Mouse (Mus musculus) kidney, embryonic 16.5 days (tissue): Measurements from ENCODE around the gene Sema3g. TPM values are rescaled to one million over a fixed set of nuclear protein-coding genes. Genes with fewer than 3 reads are reported as not detected.

Source experiments
- ATAC-seq: fragments of 200-750 bp; cut with Nextera tagmentation; 2 replicates; pipeline ENCODE4 v1.8.0; 2017; ENCODE audit warnings: moderate TSS enrichment; ENCODE audit not compliant: low FRiP score, low TSS enrichment
- H3K27ac ChIP-seq: fragments of 300-500 bp; sonication (generic); 2 replicates; pipeline ENCODE4 v1.5.1; 2014; ENCODE audit warnings: low read length
- H3K27me3 ChIP-seq: fragments of 300-500 bp; sonication (generic); 2 replicates; pipeline ENCODE4 v1.6.1; 2014; ENCODE audit warnings: low read length, control low read depth, mixed read lengths; ENCODE audit not compliant: insufficient read depth
- H3K36me3 ChIP-seq: fragments of 300-500 bp; sonication (generic); 2 replicates; pipeline ENCODE4 v1.6.1; 2014; ENCODE audit warnings: low read length, control low read depth, mixed read lengths; ENCODE audit not compliant: insufficient read depth
- H3K4me1 ChIP-seq: fragments of 300-500 bp; sonication (generic); 2 replicates; pipeline ENCODE4 v1.6.1; 2014; ENCODE audit warnings: low read length, control low read depth, mixed read lengths; ENCODE audit not compliant: insufficient read depth
- H3K4me2 ChIP-seq: fragments of 300-500 bp; sonication (generic); replicated peaks from 2 replicates; pipeline ENCODE4 v1.6.1; 2014; ENCODE audit warnings: low read depth, low read length
- H3K4me3 ChIP-seq: fragments of 300-500 bp; sonication (generic); 2 replicates; pipeline ENCODE4 v1.5.1; 2014; ENCODE audit warnings: mild to moderate bottlenecking, low read length
- H3K9ac ChIP-seq: fragments of 300-500 bp; sonication (generic); replicated peaks from 2 replicates; pipeline ENCODE4 v1.6.1; 2014; ENCODE audit warnings: low read length
- H3K9me3 ChIP-seq: fragments of 300-500 bp; sonication (generic); 2 replicates; pipeline ENCODE4 v1.6.1; 2016; ENCODE audit warnings: low read length, control low read depth
- WGBS: fragments of 180-500 bp; shearing (Covaris S2); extraction: QIAGEN DNeasy Blood & Tissue Kit; methylation state at CpG from one replicate; pipeline ENCODE4 v1.1.7; 2014; 5-methylcytosine and 5-hydroxymethylcytosine counted together
- polyA plus RNA-seq: library from polyadenylated mRNA; unstranded; fragments of >200 nt; fragmentation: Nextera tagmentation; extraction: Ambion mirVana; gene quantifications from 2 replicates; pipeline ENCODE4 v1.2.1, GENCODE M21; 2015

Sema3g gene
- polyA plus RNA-seq, 1 experiment from 2014 or later = 5.4 TPM

- H3K27ac ChIP-seq = no peak overlapping the region
- no peak overlapping the region for H3K4me2 ChIP-seq
- no peaks in the 10 kb centered on the region for H3K27me3 ChIP-seq
- H3K9me3 ChIP-seq = no peaks in the 10 kb centered on the region
- no peak for ATAC-seq
- H3K9ac ChIP-seq = no peak overlapping the region
- H3K36me3 ChIP-seq = no peaks in the 10 kb centered on the region
- no peak overlapping the region for H3K4me3 ChIP-seq
- 82% methylated on average over 7 of the region's 7 CpGs for WGBS
- peaks cover 6% of the 10 kb centered on the region; the same call in 1 of the 2 replicates for H3K4me1 ChIP-seq
Measured at GRCm38 (mm10) chr14:31237101-31237882, 19.6 kb downstream of the Sema3g start.

- Histone ChIP-seq H3K4me2 (no peak overlapping the region), H3K27ac (no peak overlapping the region), H3K9me3 (no peaks in the 10 kb centered on the region), H3K4me1 (no peaks in the 10 kb centered on the region), H3K9ac (no peak overlapping the region), H3K4me3 (no peak overlapping the region), H3K27me3 (no peaks in the 10 kb centered on the region), H3K36me3 (no peaks in the 10 kb centered on the region)
- WGBS = 49% methylated on average over 3 of the region's 3 CpGs
- ATAC-seq = no peak
Measured at GRCm38 (mm10) chr14:31240528-31240927, 22.9 kb downstream of the Sema3g start.

GRCm38 (mm10) chr14:31244777-31245176 is 27.1 kb downstream of the Sema3g start:
- WGBS = 73% methylated on average over 1 of the region's 1 CpGs
- H3K27ac ChIP-seq = no peak overlapping the region
- no peak overlapping the region for H3K4me3 ChIP-seq
- no peak for ATAC-seq
- H3K4me2 ChIP-seq = no peak overlapping the region
- H3K36me3 ChIP-seq = no peaks in the 10 kb centered on the region
- no peaks in the 10 kb centered on the region for H3K9me3 ChIP-seq
- no peaks in the 10 kb centered on the region for H3K27me3 ChIP-seq
- H3K4me1 ChIP-seq = no peaks in the 10 kb centered on the region
- H3K9ac ChIP-seq = no peak overlapping the region

- Histone ChIP-seq H3K9ac (no peak overlapping the region), H3K36me3 (no peaks in the 10 kb centered on the region), H3K9me3 (no peaks in the 10 kb centered on the region), H3K4me2 (no peak overlapping the region), H3K4me1 (0 out of 2 replicates have a peak, but pooled peaks cover 5% of the 10 kb centered on the region), H3K27me3 (no peaks in the 10 kb centered on the region), H3K4me3 (no peak overlapping the region), H3K27ac (no peak overlapping the region)
- ATAC-seq = no peak
- WGBS = 77% methylated on average over 1 of the region's 1 CpGs
Measured at GRCm38 (mm10) chr14:31245946-31246345, 28.3 kb downstream of the Sema3g start.

DNA sequence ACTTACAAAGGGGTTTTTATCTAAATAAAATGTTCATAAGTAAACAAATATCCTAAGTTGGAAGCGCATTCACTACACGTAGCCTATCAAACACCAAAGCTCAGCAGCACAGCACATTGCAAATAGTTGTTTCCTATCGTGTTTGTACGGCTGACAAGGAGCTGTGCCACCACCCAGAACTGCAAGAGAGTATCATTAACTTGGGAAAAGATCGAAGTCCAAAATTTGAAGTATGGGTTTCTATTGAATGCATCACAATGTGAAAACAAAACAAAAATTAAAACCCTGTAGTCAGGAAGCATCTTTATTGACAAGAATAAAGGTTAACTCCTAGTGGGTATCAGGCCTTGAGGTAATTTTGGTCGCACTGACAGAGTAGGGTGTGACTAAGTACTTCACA is 30.7 kb downstream of the Sema3g start:
- H3K9me3 ChIP-seq = no peaks in the 10 kb centered on the region
- WGBS = 91% methylated on average over 6 of the region's 6 CpGs
- no peak overlapping the region for H3K4me3 ChIP-seq
- peaks cover 15% of the 10 kb centered on the region for H3K4me1 ChIP-seq
- no peak overlapping the region for H3K27ac ChIP-seq
- no peak overlapping the region for H3K4me2 ChIP-seq
- peaks cover 4% of the 10 kb centered on the region for H3K36me3 ChIP-seq
- no peak overlapping the region for H3K9ac ChIP-seq
- no peaks in the 10 kb centered on the region for H3K27me3 ChIP-seq
- no peak for ATAC-seq

DNA sequence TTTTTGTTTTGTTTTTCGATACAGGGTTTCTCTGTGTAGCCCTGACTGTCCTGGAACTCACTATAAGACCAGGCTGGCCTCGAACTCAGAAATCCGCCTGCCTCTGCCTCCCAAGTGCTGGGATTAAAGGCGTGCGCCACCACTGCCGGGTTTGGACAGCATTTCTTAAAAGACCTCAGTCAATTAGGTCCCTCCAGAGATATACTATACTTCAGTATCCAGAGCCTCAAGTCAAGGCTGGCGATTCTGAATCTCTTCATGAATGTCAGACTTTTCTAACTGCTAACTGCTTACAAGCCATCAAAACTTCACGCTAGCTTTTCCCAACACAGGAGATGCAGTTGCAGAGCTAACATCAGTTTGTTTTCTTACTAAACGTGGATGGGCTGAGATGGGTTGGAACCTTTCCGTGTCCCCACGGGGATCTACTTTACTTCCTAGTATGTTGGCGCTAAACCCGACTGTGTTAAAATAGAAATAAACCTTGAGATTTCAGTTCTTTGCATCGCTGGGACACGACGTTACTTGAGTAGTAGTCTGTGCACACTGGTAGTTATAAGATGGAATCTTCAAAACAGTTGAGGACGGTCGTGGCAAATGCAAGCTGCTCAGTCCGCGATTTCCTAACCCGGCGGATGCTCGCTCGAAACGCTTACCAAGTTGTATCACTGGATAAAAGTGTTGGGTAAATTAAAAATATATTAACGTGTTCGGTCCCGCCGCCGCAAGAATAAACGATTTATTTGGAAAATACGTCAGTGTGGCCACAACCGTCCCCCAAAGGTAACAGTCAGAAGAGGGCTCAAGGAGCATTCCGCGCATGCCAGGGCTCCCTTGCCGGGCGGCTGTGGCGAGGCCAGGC is 32.8 kb downstream of the Sema3g start:
- ATAC-seq = peak; percentile 92; the same call in 1 of the 2 replicates
- Histone ChIP-seq H3K27ac (peak overlapping the region; percentile 96), H3K4me2 (peak overlapping the region; percentile 70), H3K4me1 (peaks cover 15% of the 10 kb centered on the region), H3K9me3 (no peaks in the 10 kb centered on the region), H3K36me3 (peaks cover 23% of the 10 kb centered on the region), H3K9ac (peak overlapping the region; percentile 98), H3K4me3 (peak overlapping the region; percentile 97), H3K27me3 (no peaks in the 10 kb centered on the region)
- WGBS = 17% methylated on average over 38 of the region's 38 CpGs

- Histone ChIP-seq H3K27ac (peak within 1 kb of the TSS; percentile 96), H3K9ac (peak within 1 kb of the TSS; percentile 98), H3K4me1 (peaks cover 15% of the 10 kb centered on the region), H3K4me2 (peak within 1 kb of the TSS; percentile 86), H3K27me3 (no peaks in the 10 kb centered on the region), H3K36me3 (peaks cover 30% of the 10 kb centered on the region), H3K4me3 (peak within 1 kb of the TSS; percentile 97), H3K9me3 (no peaks in the 10 kb centered on the region)
- peak; percentile 91 for ATAC-seq
- WGBS = 0% methylated on average over 65 of the region's 75 CpGs
Measured at GRCm38 (mm10) chr14:31251084-31251604, 33.5 kb downstream of the Sema3g start, which contains the start of the genes Phf7 and Bap1. TSS of gene Phf7 (minus strand) at chr14:31251317. TSS of gene Bap1 (plus strand) at chr14:31251450.

- peaks cover 35% of the 10 kb centered on the region for H3K36me3 ChIP-seq
- H3K4me2 ChIP-seq = peak overlapping the region; percentile 86
- H3K27me3 ChIP-seq = no peaks in the 10 kb centered on the region
- no peaks in the 10 kb centered on the region for H3K9me3 ChIP-seq
- ATAC-seq = peak; percentile 62
- peak overlapping the region; percentile 97 for H3K4me3 ChIP-seq
- peaks cover 15% of the 10 kb centered on the region for H3K4me1 ChIP-seq
- 3% methylated on average over 17 of the region's 18 CpGs for WGBS
- H3K9ac ChIP-seq = peak overlapping the region; percentile 98
- peak overlapping the region; percentile 57 for H3K27ac ChIP-seq
Measured at GRCm38 (mm10) chr14:31251626-31252025, 34.0 kb downstream of the Sema3g start.

DNA sequence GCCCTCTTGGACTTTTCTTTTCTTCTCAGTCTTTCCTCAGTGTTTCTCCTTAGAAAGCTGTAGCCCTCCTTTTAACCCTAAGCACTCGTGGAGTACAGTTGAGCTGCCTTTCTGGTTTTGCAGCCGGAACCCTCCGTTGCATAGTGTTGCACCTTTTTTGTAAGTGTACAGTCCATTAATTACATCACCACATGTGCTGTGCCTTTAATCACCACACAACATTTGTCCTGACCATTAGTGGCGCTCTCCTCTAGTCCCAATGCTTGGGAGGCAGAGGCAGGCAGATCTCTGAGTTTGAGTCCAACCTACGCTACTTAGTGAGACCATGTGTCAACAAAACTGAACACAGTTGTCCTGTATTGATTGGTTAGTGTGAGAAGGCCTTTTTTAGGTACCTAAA is 34.4 kb downstream of the Sema3g start:
- 89% methylated on average over 5 of the region's 5 CpGs for WGBS
- Histone ChIP-seq H3K4me3 (peak overlapping the region; percentile 97), H3K9me3 (no peaks in the 10 kb centered on the region), H3K9ac (peak overlapping the region; percentile 98), H3K27me3 (no peaks in the 10 kb centered on the region), H3K4me1 (peaks cover 15% of the 10 kb centered on the region), H3K36me3 (peaks cover 39% of the 10 kb centered on the region), H3K27ac (no peak overlapping the region), H3K4me2 (peak overlapping the region; percentile 86)
- no peak for ATAC-seq
